Mouse (Mus musculus): ENCODE data around the gene Chrdl2.

GRCm38 (mm10) chr7:100036495-100036894 is 30.5 kb downstream of the Chrdl2 start:
- no peak for TF ChIP-seq CTCF (IDR thresholded peaks at IDR 0.05; ENCODE audit: borderline replicate concordance, insufficient read depth, low read depth, low read length)
- no peak for TF ChIP-seq POLR2A (IDR thresholded peaks at IDR 0.05; ENCODE audit: borderline replicate concordance, insufficient read depth, low read length)
